Comparison of ENCODE assay signal across 29 mouse cellular contexts in the genomic region with DNA sequence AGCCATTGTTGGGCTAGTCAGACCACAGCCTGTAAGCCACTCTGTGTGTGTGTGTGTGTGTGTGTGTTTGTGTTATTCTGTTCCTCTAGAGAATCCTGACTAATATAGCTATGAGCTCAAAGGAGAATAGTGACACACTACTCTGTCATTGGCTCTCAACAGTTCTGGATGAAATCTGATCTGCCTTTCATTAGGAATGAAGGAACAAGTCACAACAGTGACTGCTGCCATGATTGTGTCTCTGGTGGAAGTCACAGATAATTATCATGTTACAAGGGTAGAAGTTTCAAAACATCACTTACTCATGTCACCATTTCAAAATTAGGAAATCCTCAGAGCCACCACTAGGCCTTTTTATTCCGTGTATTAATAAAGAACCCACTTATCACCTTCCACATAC.
"Had no signal": no experiment of that assay in that cellular context is flagged by ENCODE, and none has a peak within 500 bp of the region (broad histone marks: within the 10 kb centered on the region; RNA-seq: fewer than 3 reads in every experiment).

No protein-coding gene starts in this region.

- H3K27me3 ChIP-seq: limb, embryonic 12.5 days; limb, embryonic 13.5 days; limb, embryonic 15.5 days; lung, embryonic 15.5 days; megakaryocyte, embryonic 14.5 days; midbrain, embryonic 12.5 days; midbrain, embryonic 13.5 days; midbrain, embryonic 15.5 days; neural tube, embryonic 12.5 days; neural tube, embryonic 13.5 days had no signal

- H3K4me1 ChIP-seq: limb, embryonic 15.5 days; liver, embryonic 12.5 days; liver, embryonic 13.5 days; liver, embryonic 15.5 days; megakaryocyte, embryonic 14.5 days; midbrain, embryonic 13.5 days; midbrain, embryonic 15.5 days; neural tube, embryonic 12.5 days; neural tube, embryonic 13.5 days had no signal

- DNase-seq: left cerebral cortex, postnatal 4 days; liver; liver, embryonic 13.5 days; liver, postnatal 0 days; lung, adult 18-20 months; lung, embryonic 14.5 days; lung, postnatal 4 days; midbrain, embryonic 14.5 days had no signal

- H3K9ac ChIP-seq: limb, embryonic 12.5 days; limb, embryonic 13.5 days; limb, embryonic 15.5 days; liver, embryonic 12.5 days; liver, embryonic 13.5 days; liver, embryonic 14.5 days; liver, embryonic 15.5 days; liver, postnatal 0 days; lung, embryonic 14.5 days; lung, embryonic 15.5 days; midbrain, embryonic 12.5 days; midbrain, embryonic 13.5 days; midbrain, embryonic 15.5 days; neural tube, embryonic 12.5 days; neural tube, embryonic 13.5 days had no signal

- H3K27ac ChIP-seq: left cerebral cortex, adult 2 months; limb, embryonic 10.5 days; limb, embryonic 12.5 days; limb, embryonic 13.5 days; limb, embryonic 15.5 days; liver, embryonic 12.5 days; liver, embryonic 13.5 days; liver, embryonic 14.5 days; liver, embryonic 15.5 days; lung, embryonic 15.5 days; macrophage; midbrain, embryonic 10.5 days; midbrain, embryonic 12.5 days; midbrain, embryonic 13.5 days; midbrain, embryonic 15.5 days; neural tube, embryonic 12.5 days; neural tube, embryonic 13.5 days had no signal

- H3K4me3 ChIP-seq: left cerebral cortex, adult 2 months; limb, embryonic 10.5 days; limb, embryonic 12.5 days; limb, embryonic 13.5 days; limb, embryonic 15.5 days; liver, embryonic 12.5 days; liver, embryonic 13.5 days; liver, embryonic 15.5 days; lung, embryonic 15.5 days; megakaryocyte, embryonic 14.5 days; midbrain, embryonic 10.5 days; midbrain, embryonic 12.5 days; midbrain, embryonic 13.5 days; midbrain, embryonic 15.5 days; myocyte; neural tube, embryonic 12.5 days; neural tube, embryonic 13.5 days had no signal

- ATAC-seq: liver, embryonic 12.5 days; liver, postnatal 0 days; midbrain, embryonic 13.5 days; midbrain, embryonic 15.5 days; midbrain, embryonic 16.5 days had no signal

- H3K4me2 ChIP-seq: limb, embryonic 12.5 days; limb, embryonic 13.5 days; limb, embryonic 15.5 days; liver, embryonic 11.5 days; liver, embryonic 12.5 days; liver, embryonic 13.5 days; liver, embryonic 15.5 days; lung, embryonic 14.5 days; lung, embryonic 15.5 days; midbrain, embryonic 11.5 days; midbrain, embryonic 12.5 days; midbrain, embryonic 13.5 days; midbrain, embryonic 15.5 days; neural tube, embryonic 12.5 days; neural tube, embryonic 13.5 days had no signal

- H3K9me3 ChIP-seq: limb, embryonic 10.5 days; limb, embryonic 12.5 days; limb, embryonic 13.5 days; limb, embryonic 15.5 days; liver, embryonic 12.5 days; liver, embryonic 15.5 days; lung, embryonic 15.5 days; megakaryocyte, embryonic 14.5 days; midbrain, embryonic 10.5 days; midbrain, embryonic 12.5 days; midbrain, embryonic 13.5 days; midbrain, embryonic 15.5 days; neural tube, embryonic 12.5 days; neural tube, embryonic 13.5 days had no signal

- H3K36me3 ChIP-seq: limb, embryonic 10.5 days; limb, embryonic 12.5 days; limb, embryonic 13.5 days; limb, embryonic 15.5 days; liver, embryonic 12.5 days; liver, embryonic 13.5 days; liver, embryonic 15.5 days; lung, embryonic 15.5 days; midbrain, embryonic 10.5 days; midbrain, embryonic 12.5 days; midbrain, embryonic 13.5 days; midbrain, embryonic 15.5 days; neural tube, embryonic 12.5 days; neural tube, embryonic 13.5 days had no signal
